Mouse (Mus musculus): ENCODE data around the gene Gm9964.

GRCm38 (mm10) chr11:79328060-79328459 lies 31.4 kb upstream of the Gm9964 start:
- no peak for TF ChIP-seq EP300 (IDR thresholded peaks at IDR 0.05; ENCODE audit: insufficient read depth, low read depth, low read length)
- TF ChIP-seq CTCF (IDR thresholded peaks at IDR 0.05; ENCODE audit: low read depth, low read length), result no peak

All from ES-Bruce4 (cell line).